Mouse (Mus musculus) kidney, postnatal 0 days (tissue): Measurements from ENCODE around the gene Fsd1l. TPM values are rescaled to one million over a fixed set of nuclear protein-coding genes. Genes with fewer than 3 reads are reported as not detected.

Experiments used
- ATAC-seq: fragments of 200-750 bp; cut with Nextera tagmentation; replicated peaks from 2 replicates; pipeline ENCODE4 v1.8.0; 2017; ENCODE audit warnings: low read depth, moderate number of reproducible peaks, moderate TSS enrichment, moderate library complexity; ENCODE audit not compliant: low FRiP score
- DNase-seq: peaks from one replicate; pipeline ENCODE4 v3.0.0-alpha.2; 2016; ENCODE audit warnings: low spot score
- H3K27ac ChIP-seq: fragments of 300-500 bp; sonication (generic); 2 replicates; pipeline ENCODE4 v1.5.1; 2014; ENCODE audit warnings: mild to moderate bottlenecking
- H3K27me3 ChIP-seq: fragments of 300-500 bp; sonication (generic); 2 replicates; pipeline ENCODE4 v1.6.1; 2014; ENCODE audit warnings: low read length, mixed read lengths; ENCODE audit not compliant: insufficient read depth
- H3K36me3 ChIP-seq: fragments of 300-500 bp; sonication (generic); 2 replicates; pipeline ENCODE4 v1.6.1; 2014; ENCODE audit warnings: low read length, mixed read lengths; ENCODE audit not compliant: insufficient read depth
- H3K4me1 ChIP-seq: fragments of 300-500 bp; sonication (generic); replicated peaks from 2 replicates; pipeline ENCODE4 v1.6.1; 2014; ENCODE audit warnings: antibody characterized with exemption, low read length, mixed read lengths; ENCODE audit not compliant: insufficient read depth
- H3K4me2 ChIP-seq: fragments of 300-500 bp; sonication (generic); 2 replicates; pipeline ENCODE4 v1.6.1; 2014; ENCODE audit warnings: mild to moderate bottlenecking, low read length, moderate library complexity, mixed read lengths
- H3K4me3 ChIP-seq: fragments of 300-500 bp; sonication (generic); replicated peaks from 2 replicates; pipeline ENCODE4 v1.5.1; 2014; ENCODE audit warnings: low read depth, low read length
- H3K9ac ChIP-seq: fragments of 300-500 bp; sonication (generic); 2 replicates; pipeline ENCODE4 v1.6.1; 2014; ENCODE audit warnings: low read depth, low read length
- H3K9me3 ChIP-seq: fragments of 300-500 bp; sonication (generic); replicated peaks from 2 replicates; pipeline ENCODE4 v1.6.1; 2016; ENCODE audit warnings: low read length, inconsistent platforms, mixed read lengths
- CTCF ChIP-seq: IDR thresholded peaks from 2 replicates; pipeline ENCODE4 v1.5.1; 2016; ENCODE audit warnings: antibody characterized with exemption, low read depth, mild to moderate bottlenecking, moderate library complexity
- WGBS: fragments of 180-500 bp; shearing (Covaris S2); extraction: QIAGEN DNeasy Blood & Tissue Kit; methylation state at CpG from one replicate; pipeline ENCODE4 v1.1.7; 2014; 5-methylcytosine and 5-hydroxymethylcytosine counted together
- polyA plus RNA-seq: library from polyadenylated mRNA; unstranded; fragments of >200 nt; fragmentation: Nextera tagmentation; extraction: Ambion mirVana; gene quantifications from 2 replicates; pipeline ENCODE4 v1.2.1, GENCODE M21; 2015

Fsd1l gene
- polyA plus RNA-seq, 1 experiment from 2014 or later = 5.0 TPM

GRCm38 (mm10) chr4:53750391-53751120 lies 119.3 kb downstream of the Fsd1l start:
- WGBS = 47% methylated on average over 16 of the region's 16 CpGs
- ATAC-seq = peak; percentile 63

More at GRCm38 (mm10) chr4:53750391-53751120, 119.3 kb downstream of the Fsd1l start:
- H3K4me1 ChIP-seq = no peaks in the 10 kb centered on the region
- peak; percentile 31; the same call in 1 of the 2 replicates for TF ChIP-seq CTCF
- no peak overlapping the region for H3K4me2 ChIP-seq
- H3K27ac ChIP-seq = peak overlapping the region; percentile 57
- H3K27me3 ChIP-seq = no peaks in the 10 kb centered on the region
- no peaks in the 10 kb centered on the region for H3K9me3 ChIP-seq
- no peaks in the 10 kb centered on the region; the same call in 1 of the 2 replicates for H3K36me3 ChIP-seq
- no peak overlapping the region for H3K4me3 ChIP-seq
- DNase-seq = peak; percentile 72
- H3K9ac ChIP-seq = no peak overlapping the region

Other genes with a start within 250 kb of the Fsd1l start
- 43.4 and 44.1 TPM in 2 replicates for gene Slc44a1, start 191.1 kb upstream of the Fsd1l start, polyA plus RNA-seq
- 13.6 and 16.3 TPM in 2 replicates for gene Fktn, start 82.5 kb downstream of the Fsd1l start, polyA plus RNA-seq
- gene Tal2, start 148.2 kb downstream of the Fsd1l start, polyA plus RNA-seq = 0.22 and 0.30 TPM in 2 replicates
- gene Tmem38b, start 194.6 kb downstream of the Fsd1l start, polyA plus RNA-seq = 10.6 and 11.3 TPM in 2 replicates